Mouse (Mus musculus) forebrain, embryonic 12.5 days (tissue): Measurements from ENCODE around the gene Trappc10. TPM values are rescaled to one million over a fixed set of nuclear protein-coding genes. Genes with fewer than 3 reads are reported as not detected.

Experiments
- ATAC-seq: fragments of 200-750 bp; cut with Nextera tagmentation; 2 replicates; pipeline ENCODE4 v1.8.0; 2017; ENCODE audit warnings: moderate TSS enrichment; ENCODE audit not compliant: low FRiP score
- H3K27ac ChIP-seq: fragments of 300-500 bp; sonication (generic); 2 replicates; pipeline ENCODE4 v1.5.1; 2016; ENCODE audit warnings: mild to moderate bottlenecking
- H3K27me3 ChIP-seq: fragments of 300-500 bp; sonication (generic); 2 replicates; pipeline ENCODE4 v1.6.1; 2016; ENCODE audit warnings: mild to moderate bottlenecking
- H3K36me3 ChIP-seq: fragments of 300-500 bp; sonication (generic); replicated peaks from 2 replicates; pipeline ENCODE4 v1.6.1; 2016; ENCODE audit warnings: mild to moderate bottlenecking
- H3K4me1 ChIP-seq: fragments of 300-500 bp; sonication (generic); 2 replicates; pipeline ENCODE4 v1.6.1; 2016
- H3K4me2 ChIP-seq: fragments of 300-500 bp; sonication (generic); 2 replicates; pipeline ENCODE4 v1.6.1; 2016; ENCODE audit warnings: mild to moderate bottlenecking, moderate library complexity
- H3K4me3 ChIP-seq: fragments of 300-500 bp; sonication (generic); replicated peaks from 2 replicates; pipeline ENCODE4 v1.5.1; 2016; ENCODE audit warnings: mild to moderate bottlenecking
- H3K9ac ChIP-seq: fragments of 300-500 bp; sonication (generic); 2 replicates; pipeline ENCODE4 v1.6.1; 2016; ENCODE audit warnings: mild to moderate bottlenecking
- H3K9me3 ChIP-seq: fragments of 300-500 bp; sonication (generic); 2 replicates; pipeline ENCODE4 v1.6.1; 2016
- WGBS: fragments of 180-500 bp; shearing (Covaris S2); methylation state at CpG from one replicate; pipeline ENCODE4 v1.1.7; 2016; 5-methylcytosine and 5-hydroxymethylcytosine counted together
- polyA plus RNA-seq: library from polyadenylated mRNA; unstranded; fragments of >200 nt; fragmentation: Nextera tagmentation; extraction: Ambion mirVana; gene quantifications from 2 replicates; pipeline ENCODE4 v1.2.1, GENCODE M21; 2016

Trappc10 gene
- polyA plus RNA-seq, result 25.1 and 26.3 TPM in 2 replicates

GRCm38 (mm10) chr10:78244438-78245224, at the start of gene Trappc10:
TSS of gene Trappc10 (minus strand) at chr10:78244641.
- WGBS, result under 1% methylated on average over 71 of the region's 74 CpGs
- ATAC-seq, result peak; percentile 96
- H3K27ac ChIP-seq, result peak within 1 kb of the TSS; percentile 54

GRCm38 (mm10) chr10:78293576-78293975, 49.1 kb upstream of the Trappc10 start:
- H3K4me1 ChIP-seq, result no peaks in the 10 kb centered on the region
- H3K27ac ChIP-seq, result no peak overlapping the region
- WGBS, result 81% methylated on average over 1 of the region's 1 CpGs
- no peaks in the 10 kb centered on the region for H3K27me3 ChIP-seq
- no peak for ATAC-seq
- H3K9ac ChIP-seq, result no peak overlapping the region
- H3K4me2 ChIP-seq, result no peak overlapping the region
- no peaks in the 10 kb centered on the region for H3K36me3 ChIP-seq
- H3K4me3 ChIP-seq, result no peak overlapping the region
- no peaks in the 10 kb centered on the region for H3K9me3 ChIP-seq

More at GRCm38 (mm10) chr10:78244438-78245224, at the start of gene Trappc10:
- Histone ChIP-seq H3K9ac (peak within 1 kb of the TSS; percentile 88), H3K9me3 (no peaks in the 10 kb centered on the region), H3K36me3 (no peaks in the 10 kb centered on the region), H3K4me2 (peak within 1 kb of the TSS; percentile 93), H3K4me1 (peaks cover 19% of the 10 kb centered on the region), H3K4me3 (peak within 1 kb of the TSS; percentile 92), H3K27me3 (no peaks in the 10 kb centered on the region)

- Histone ChIP-seq H3K4me3 (no peak overlapping the region), H3K4me2 (no peak overlapping the region), H3K36me3 (peaks cover 8% of the 10 kb centered on the region), H3K9me3 (no peaks in the 10 kb centered on the region), H3K9ac (no peak overlapping the region), H3K4me1 (no peaks in the 10 kb centered on the region), H3K27me3 (no peaks in the 10 kb centered on the region), H3K27ac (no peak overlapping the region)
- no peak for ATAC-seq
- 90% methylated on average over 5 of the region's 5 CpGs for WGBS
These were observed 47.9 kb upstream of the Trappc10 start for GRCm38 (mm10) chr10:78292381-78292780.

GRCm38 (mm10) chr10:78290730-78291535, 46.5 kb upstream of the Trappc10 start:
- Histone ChIP-seq H3K4me1 (no peaks in the 10 kb centered on the region), H3K4me2 (no peak overlapping the region), H3K9ac (no peak overlapping the region), H3K27me3 (no peaks in the 10 kb centered on the region), H3K36me3 (peaks cover 23% of the 10 kb centered on the region), H3K27ac (no peak overlapping the region), H3K9me3 (no peaks in the 10 kb centered on the region), H3K4me3 (no peak overlapping the region)
- ATAC-seq, result no peak
- 86% methylated on average over 8 of the region's 8 CpGs for WGBS

GRCm38 (mm10) chr10:78288896-78289295, 44.5 kb upstream of the Trappc10 start:
- WGBS, result 80% methylated on average over 4 of the region's 4 CpGs
- H3K4me3 ChIP-seq, result no peak overlapping the region
- no peak for ATAC-seq

GRCm38 (mm10) chr10:78288135-78288534, 43.7 kb upstream of the Trappc10 start:
- WGBS, result 85% methylated on average over 5 of the region's 5 CpGs
- Histone ChIP-seq H3K27me3 (no peaks in the 10 kb centered on the region), H3K4me3 (no peak overlapping the region), H3K4me1 (no peaks in the 10 kb centered on the region), H3K4me2 (no peak overlapping the region), H3K27ac (no peak overlapping the region), H3K36me3 (peaks cover 47% of the 10 kb centered on the region), H3K9me3 (no peaks in the 10 kb centered on the region), H3K9ac (no peak overlapping the region)
- no peak for ATAC-seq

More at GRCm38 (mm10) chr10:78288896-78289295, 44.5 kb upstream of the Trappc10 start:
- Histone ChIP-seq H3K36me3 (peaks cover 40% of the 10 kb centered on the region), H3K4me2 (no peak overlapping the region), H3K4me1 (no peaks in the 10 kb centered on the region), H3K9me3 (no peaks in the 10 kb centered on the region), H3K9ac (no peak overlapping the region), H3K27me3 (no peaks in the 10 kb centered on the region), H3K27ac (no peak overlapping the region)

GRCm38 (mm10) chr10:78287465-78288132, 43.2 kb upstream of the Trappc10 start:
- no peaks in the 10 kb centered on the region for H3K4me1 ChIP-seq
- no peak overlapping the region for H3K9ac ChIP-seq
- no peaks in the 10 kb centered on the region for H3K27me3 ChIP-seq
- no peaks in the 10 kb centered on the region for H3K9me3 ChIP-seq
- H3K36me3 ChIP-seq, result peaks cover 52% of the 10 kb centered on the region
- H3K27ac ChIP-seq, result no peak overlapping the region
- no peak for ATAC-seq
- no peak overlapping the region for H3K4me2 ChIP-seq
- WGBS, result 95% methylated on average over 22 of the region's 22 CpGs
- H3K4me3 ChIP-seq, result no peak overlapping the region

GRCm38 (mm10) chr10:78285959-78286358, 41.5 kb upstream of the Trappc10 start:
- Histone ChIP-seq H3K27ac (no peak overlapping the region), H3K9ac (no peak overlapping the region), H3K9me3 (no peaks in the 10 kb centered on the region), H3K36me3 (peaks cover 69% of the 10 kb centered on the region), H3K4me3 (no peak overlapping the region), H3K4me1 (no peaks in the 10 kb centered on the region), H3K27me3 (no peaks in the 10 kb centered on the region), H3K4me2 (no peak overlapping the region)
- no peak for ATAC-seq
- WGBS, result 92% methylated on average over 4 of the region's 4 CpGs

GRCm38 (mm10) chr10:78285409-78285808, 41.0 kb upstream of the Trappc10 start:
- peaks cover 74% of the 10 kb centered on the region for H3K36me3 ChIP-seq
- no peak overlapping the region for H3K9ac ChIP-seq
- H3K9me3 ChIP-seq, result no peaks in the 10 kb centered on the region
- no peaks in the 10 kb centered on the region for H3K27me3 ChIP-seq
- no peak for ATAC-seq
- WGBS, result 85% methylated on average over 6 of the region's 6 CpGs
- H3K4me1 ChIP-seq, result no peaks in the 10 kb centered on the region
- no peak overlapping the region for H3K27ac ChIP-seq
- no peak overlapping the region for H3K4me3 ChIP-seq
- no peak overlapping the region for H3K4me2 ChIP-seq

GRCm38 (mm10) chr10:78284812-78285211, 40.4 kb upstream of the Trappc10 start:
- H3K27ac ChIP-seq, result no peak overlapping the region
- no peak overlapping the region for H3K4me2 ChIP-seq
- ATAC-seq, result no peak
- H3K9me3 ChIP-seq, result no peaks in the 10 kb centered on the region
- H3K36me3 ChIP-seq, result peaks cover 79% of the 10 kb centered on the region
- H3K4me1 ChIP-seq, result no peaks in the 10 kb centered on the region
- 95% methylated on average over 12 of the region's 12 CpGs for WGBS
- H3K9ac ChIP-seq, result no peak overlapping the region
- no peaks in the 10 kb centered on the region for H3K27me3 ChIP-seq
- no peak overlapping the region for H3K4me3 ChIP-seq

GRCm38 (mm10) chr10:78282411-78282810, 38.0 kb upstream of the Trappc10 start:
- ATAC-seq, result no peak
- 95% methylated on average over 4 of the region's 4 CpGs for whole genome bisulfite sequencing
- no peaks in the 10 kb centered on the region for H3K9me3 ChIP-seq
- H3K4me3 ChIP-seq, result no peak overlapping the region
- no peaks in the 10 kb centered on the region for H3K4me1 ChIP-seq
- no peak overlapping the region for H3K4me2 ChIP-seq
- no peak overlapping the region for H3K27ac ChIP-seq
- no peaks in the 10 kb centered on the region for H3K27me3 ChIP-seq
- peaks cover 85% of the 10 kb centered on the region for H3K36me3 ChIP-seq
- H3K9ac ChIP-seq, result no peak overlapping the region

- no peak overlapping the region for H3K27ac ChIP-seq
- H3K4me1 ChIP-seq, result no peaks in the 10 kb centered on the region
- no peaks in the 10 kb centered on the region for H3K27me3 ChIP-seq
- H3K36me3 ChIP-seq, result peaks cover 79% of the 10 kb centered on the region
- ATAC-seq, result no peak
- no peaks in the 10 kb centered on the region for H3K9me3 ChIP-seq
- no peak overlapping the region for H3K4me2 ChIP-seq
- no peak overlapping the region for H3K9ac ChIP-seq
- 89% methylated on average over 9 of the region's 9 CpGs for WGBS
- no peak overlapping the region for H3K4me3 ChIP-seq
These were observed 36.0 kb upstream of the Trappc10 start for GRCm38 (mm10) chr10:78280486-78280885.
